Mouse (Mus musculus) embryo, embryonic 10 days (tissue): ENCODE measurements around the gene Bcap31.

Experiments used
- DNase-seq: peaks from one replicate; pipeline ENCODE4 v3.0.0-alpha.2; 2015; ENCODE audit warnings: low spot score

Gene Bcap31

GRCm38 (mm10) chrX:73676668-73677067 is 39.3 kb downstream of the Bcap31 start:
- no peak for DNase-seq

- no peak for DNase-seq
These were observed 40.7 kb downstream of the Bcap31 start for GRCm38 (mm10) chrX:73675231-73675630.

- peak; percentile 24 for DNase-seq
These were observed 41.9 kb downstream of the Bcap31 start for GRCm38 (mm10) chrX:73673968-73674661.

GRCm38 (mm10) chrX:73673619-73673967 is 42.4 kb downstream of the Bcap31 start:
- DNase-seq, result no peak

- DNase-seq, result peak; percentile 74
These were observed 42.9 kb downstream of the Bcap31 start, which contains the start of gene Slc6a8 for GRCm38 (mm10) chrX:73672879-73673618. TSS of gene Slc6a8 (plus strand) at chrX:73673150.

GRCm38 (mm10) chrX:73672031-73672431 is 43.9 kb downstream of the Bcap31 start:
- DNase-seq, result peak; percentile 63

GRCm38 (mm10) chrX:73663143-73663542 is 52.8 kb downstream of the Bcap31 start:
- DNase-seq, result no peak

- no peak for DNase-seq
These were observed 55.7 kb downstream of the Bcap31 start for GRCm38 (mm10) chrX:73660284-73660665.

GRCm38 (mm10) chrX:73659575-73660283 is 56.2 kb downstream of the Bcap31 start, which contains the start of gene Pnck:
TSS of gene Pnck (minus strand) at chrX:73660117.
- peak; percentile 27 for DNase-seq

GRCm38 (mm10) chrX:73658936-73659574 is 56.9 kb downstream of the Bcap31 start:
- no peak for DNase-seq

GRCm38 (mm10) chrX:73658391-73658790 is 57.6 kb downstream of the Bcap31 start:
- DNase-seq, result no peak

GRCm38 (mm10) chrX:73655529-73655928 is 60.4 kb downstream of the Bcap31 start:
- peak; percentile 47 for DNase-seq

GRCm38 (mm10) chrX:73654177-73654576 is 61.8 kb downstream of the Bcap31 start:
- DNase-seq, result peak; percentile 89

- no peak for DNase-seq
These were observed 62.6 kb downstream of the Bcap31 start for GRCm38 (mm10) chrX:73653392-73653791.

- no peak for DNase-seq
These were observed 65.1 kb downstream of the Bcap31 start for GRCm38 (mm10) chrX:73650869-73651268.

GRCm38 (mm10) chrX:73645121-73645520 is 70.9 kb downstream of the Bcap31 start:
- no peak for DNase-seq

GRCm38 (mm10) chrX:73639901-73640469 is 76.0 kb downstream of the Bcap31 start:
- peak; percentile 18 for DNase-seq

GRCm38 (mm10) chrX:73639255-73639675 is 76.7 kb downstream of the Bcap31 start, which contains the start of gene Dusp9:
TSS of gene Dusp9 (plus strand) at chrX:73639419.
- DNase-seq, result peak; percentile 72

GRCm38 (mm10) chrX:73637415-73637814 is 78.6 kb downstream of the Bcap31 start:
- DNase-seq, result no peak
